Mouse (Mus musculus): ENCODE results near the gene Slc15a2. TPM values are rescaled to one million over a fixed set of nuclear protein-coding genes. Genes with fewer than 3 reads are reported as not detected.

Gene Slc15a2
- polyA plus RNA-seq, 1 experiment: not detected

DNA sequence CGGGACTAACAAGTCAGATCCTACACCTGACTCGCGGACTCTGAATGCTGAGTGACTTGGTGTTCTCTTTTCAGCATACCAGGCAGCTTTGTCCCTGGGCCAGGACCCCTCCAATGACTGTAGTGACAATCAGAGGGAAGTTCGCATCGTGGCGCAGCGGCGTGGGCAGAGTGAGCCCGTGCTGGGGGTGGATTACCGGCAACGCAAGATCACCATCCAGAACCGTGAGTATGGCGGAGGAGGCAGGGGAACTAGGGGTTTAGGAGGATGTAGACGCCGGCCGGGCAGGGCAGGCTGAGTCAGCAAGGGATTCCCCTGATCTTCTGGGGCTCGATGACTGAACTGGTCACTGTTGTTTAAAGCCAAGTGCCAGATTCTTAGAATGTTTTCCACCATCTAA, 75.4 kb downstream of the Slc15a2 start:
- Histone ChIP-seq H3K9me3 (peaks cover 11% of the 10 kb centered on the region), H3K27me3 (replicated peaks) (peaks cover 8% of the 10 kb centered on the region), H3K4me3 (replicated peaks) (no peak overlapping the region), H3K4me1 (0 out of 2 replicates have a peak, but pooled peaks cover 3% of the 10 kb centered on the region), H3K36me3 (replicated peaks; ENCODE audit: low read length) (no peaks in the 10 kb centered on the region)
- no peak for TF ChIP-seq FLI1 (IDR thresholded peaks at IDR 0.05; ENCODE audit: low read length)
- TF ChIP-seq GATA1 (IDR thresholded peaks at IDR 0.05; ENCODE audit: borderline replicate concordance, low read length): no peak

- peaks cover 8% of the 10 kb centered on the region for H3K27me3 ChIP-seq (replicated peaks)
- H3K4me3 ChIP-seq (replicated peaks): no peak overlapping the region
- TF ChIP-seq GATA1 (IDR thresholded peaks at IDR 0.05; ENCODE audit: borderline replicate concordance, low read length) (no peak), FLI1 (IDR thresholded peaks at IDR 0.05; ENCODE audit: low read length) (no peak)
- H3K4me1 ChIP-seq: no peaks in the 10 kb centered on the region
- no peaks in the 10 kb centered on the region for H3K36me3 ChIP-seq (replicated peaks; ENCODE audit: low read length)
- peaks cover 11% of the 10 kb centered on the region for H3K9me3 ChIP-seq
Observed at GRCm38 (mm10) chr16:36708751-36709150, 76.0 kb downstream of the Slc15a2 start.

DNA sequence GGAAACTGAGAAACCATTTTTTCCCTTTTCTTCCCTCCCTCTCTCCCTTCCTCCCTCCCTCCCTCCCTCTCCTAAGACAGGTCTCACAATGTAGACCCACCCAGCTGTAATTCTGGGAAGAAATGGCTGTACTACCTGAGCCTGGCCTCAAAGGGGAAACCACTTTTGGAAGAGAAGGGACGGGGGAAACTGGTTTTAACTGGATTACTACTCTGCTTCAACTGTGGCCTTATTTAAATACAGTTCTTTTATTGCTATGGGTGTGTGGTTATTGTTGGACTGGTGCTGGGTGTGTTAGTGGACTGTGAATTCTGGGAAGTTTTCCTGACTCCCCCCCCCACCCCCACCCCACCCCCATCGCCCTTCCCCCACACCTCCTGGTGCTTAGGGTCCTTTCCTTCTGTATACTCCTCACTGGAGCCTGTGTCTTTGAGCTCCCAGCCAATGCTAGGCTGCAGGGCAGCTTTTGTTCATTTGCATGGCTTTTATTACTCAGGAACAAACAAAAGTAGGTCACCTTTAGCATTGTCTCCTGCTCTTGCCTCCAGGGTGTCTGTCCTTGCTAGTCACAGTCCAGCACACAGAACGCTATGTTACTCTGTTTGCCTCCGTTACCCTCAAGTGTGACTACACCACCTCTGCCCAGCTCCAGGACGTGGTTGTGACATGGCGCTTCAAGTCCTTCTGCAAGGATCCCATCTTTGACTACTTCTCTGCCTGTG, 76.9 kb downstream of the Slc15a2 start:
- Histone ChIP-seq H3K4me3 (replicated peaks) (peak overlapping the region; percentile 35), H3K4me1 (no peaks in the 10 kb centered on the region), H3K36me3 (replicated peaks; ENCODE audit: low read length) (no peaks in the 10 kb centered on the region), H3K9me3 (peaks cover 11% of the 10 kb centered on the region), H3K27me3 (replicated peaks) (peaks cover 8% of the 10 kb centered on the region)
- TF ChIP-seq GATA1 (IDR thresholded peaks at IDR 0.05; ENCODE audit: borderline replicate concordance, low read length) (no peak), FLI1 (IDR thresholded peaks at IDR 0.05; ENCODE audit: low read length) (no peak)

GRCm38 (mm10) chr16:36700484-36700883, 84.3 kb downstream of the Slc15a2 start:
- Histone ChIP-seq H3K36me3 (replicated peaks; ENCODE audit: low read length) (no peaks in the 10 kb centered on the region), H3K27me3 (replicated peaks) (peaks cover 8% of the 10 kb centered on the region), H3K4me1 (no peaks in the 10 kb centered on the region), H3K9me3 (0 out of 2 replicates have a peak, but pooled peaks cover 4% of the 10 kb centered on the region), H3K4me3 (replicated peaks) (no peak overlapping the region)
- TF ChIP-seq FLI1 (IDR thresholded peaks at IDR 0.05; ENCODE audit: low read length): no peak
- no peak for TF ChIP-seq GATA1 (IDR thresholded peaks at IDR 0.05; ENCODE audit: borderline replicate concordance, low read length)

Other genes with a start within 250 kb of the Slc15a2 start
- not detected in 2 replicates for gene Casr, start 222.8 kb downstream of the Slc15a2 start, polyA plus RNA-seq (2012; ENCODE audit: insufficient read depth, low replicate concordance)
- gene Cd86, start 118.9 kb downstream of the Slc15a2 start, polyA plus RNA-seq (2012; ENCODE audit: insufficient read depth, low replicate concordance): 1.5 TPM in 1 of 2 replicates, not detected in the other
- gene Ildr1, start 91.0 kb downstream of the Slc15a2 start, polyA plus RNA-seq (2012; ENCODE audit: insufficient read depth, low replicate concordance): not detected in 2 replicates
- 0.36 TPM in 1 of 2 replicates, not detected in the other for gene Iqcb1, start 43.4 kb upstream of the Slc15a2 start, polyA plus RNA-seq (2012; ENCODE audit: insufficient read depth, low replicate concordance)
- gene Eaf2, start 90.0 kb upstream of the Slc15a2 start, polyA plus RNA-seq (2012; ENCODE audit: insufficient read depth, low replicate concordance): not detected in 2 replicates
- gene Golgb1, start 90.2 kb upstream of the Slc15a2 start, polyA plus RNA-seq (2012; ENCODE audit: insufficient read depth, low replicate concordance): 15.5 and 21.9 TPM in 2 replicates
- 47.6 and 219 TPM in 2 replicates for gene Hcls1, start 150.0 kb upstream of the Slc15a2 start, polyA plus RNA-seq (2012; ENCODE audit: insufficient read depth, low replicate concordance)
- gene Fbxo40, start 205.5 kb upstream of the Slc15a2 start, polyA plus RNA-seq (2012; ENCODE audit: insufficient read depth, low replicate concordance): 0.09 TPM in 1 of 2 replicates, not detected in the other
- 0.85 TPM in 1 of 2 replicates, not detected in the other for gene Polq, start 226.8 kb upstream of the Slc15a2 start, polyA plus RNA-seq (2012; ENCODE audit: insufficient read depth, low replicate concordance)